Mouse (Mus musculus) frontal cortex, adult (tissue): ENCODE data around the gene Slfn5.
"Not testable (repeated sequence)": the region's sequence is repeated elsewhere in the genome, so short reads cannot be mapped to it uniquely, and the experiment has no call there.

Source experiments
- ATAC-seq: cut with Nextera tagmentation; 2 replicates; pipeline ENCODE4 v1.9.2; 2017; ENCODE audit warnings: mild to moderate bottlenecking, moderate library complexity, mixed read lengths; ENCODE audit not compliant: low TSS enrichment

Slfn5 gene

GRCm38 (mm10) chr11:82950736-82951481 is at the start of gene Slfn5:
Gene Slfn5, plus strand, starts transcription at chr11:82951349.
- ATAC-seq: no peak

DNA sequence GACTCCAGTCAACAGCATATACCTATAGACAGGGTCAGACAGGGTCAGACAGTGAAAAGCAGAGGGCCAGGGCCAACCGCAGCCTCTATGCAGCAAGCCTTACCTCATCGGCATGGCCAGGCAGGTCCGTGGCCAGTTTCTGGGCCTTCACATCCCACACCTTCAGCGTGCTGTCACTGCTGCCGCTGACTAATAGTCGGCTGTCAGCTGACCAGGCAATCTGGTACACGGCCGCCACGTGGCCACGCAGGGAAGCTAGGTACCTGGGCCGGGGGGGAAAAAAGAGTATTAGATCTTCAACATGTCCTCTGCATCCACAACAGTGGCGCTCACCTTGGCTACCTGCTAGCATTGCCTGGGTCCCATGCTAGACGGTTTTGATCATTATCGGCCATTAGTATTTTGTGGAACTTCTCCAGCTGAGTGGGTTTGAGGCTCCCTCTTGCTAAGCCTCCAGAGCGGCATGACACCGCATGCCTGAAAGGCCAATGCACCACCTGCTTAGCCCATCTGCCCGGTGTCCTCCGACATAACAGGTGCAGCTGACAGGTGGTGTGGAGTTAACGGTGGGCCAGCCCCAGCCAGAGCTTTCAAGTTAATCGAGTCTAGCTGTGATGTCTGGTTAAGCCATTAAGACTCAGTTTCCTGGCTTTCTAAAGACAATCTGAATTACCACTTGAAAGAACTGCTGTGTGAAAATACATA is 49.4 kb upstream of the Slfn5 start:
- no peak for ATAC-seq

GRCm38 (mm10) chr11:82904952-82905351 is 46.2 kb upstream of the Slfn5 start:
- ATAC-seq: no peak

DNA sequence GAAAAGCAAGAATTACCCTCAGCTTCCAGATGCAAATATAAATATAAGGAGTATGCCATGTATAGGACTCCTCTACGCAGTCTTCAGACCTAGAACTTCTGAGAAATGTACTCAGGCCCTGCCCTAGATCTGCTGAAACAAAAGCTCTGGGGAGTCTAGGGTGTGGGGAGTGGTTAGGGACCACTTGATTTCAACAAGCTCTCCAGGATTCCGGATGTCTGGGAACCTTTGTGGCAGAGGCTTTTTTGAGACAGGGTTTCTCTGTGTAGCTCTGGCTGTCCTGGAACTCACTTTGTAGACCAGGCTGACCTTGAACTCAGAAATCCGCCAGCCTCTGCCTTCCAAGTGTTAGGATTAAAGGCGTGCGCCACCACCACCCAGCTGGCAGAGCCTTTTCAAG is 45.3 kb upstream of the Slfn5 start:
- no peak for ATAC-seq

GRCm38 (mm10) chr11:82907651-82908607 is 43.2 kb upstream of the Slfn5 start, which contains the start of gene Nle1:
Gene Nle1, minus strand, starts transcription at chr11:82908411.
- ATAC-seq: peak; percentile 97

GRCm38 (mm10) chr11:82908608-82908989 is 42.5 kb upstream of the Slfn5 start:
- ATAC-seq: no peak

GRCm38 (mm10) chr11:82910250-82910649 is 40.9 kb upstream of the Slfn5 start, which contains the start of gene Unc45b:
Gene Unc45b, plus strand, starts transcription at chr11:82910550.
- ATAC-seq: no peak

DNA sequence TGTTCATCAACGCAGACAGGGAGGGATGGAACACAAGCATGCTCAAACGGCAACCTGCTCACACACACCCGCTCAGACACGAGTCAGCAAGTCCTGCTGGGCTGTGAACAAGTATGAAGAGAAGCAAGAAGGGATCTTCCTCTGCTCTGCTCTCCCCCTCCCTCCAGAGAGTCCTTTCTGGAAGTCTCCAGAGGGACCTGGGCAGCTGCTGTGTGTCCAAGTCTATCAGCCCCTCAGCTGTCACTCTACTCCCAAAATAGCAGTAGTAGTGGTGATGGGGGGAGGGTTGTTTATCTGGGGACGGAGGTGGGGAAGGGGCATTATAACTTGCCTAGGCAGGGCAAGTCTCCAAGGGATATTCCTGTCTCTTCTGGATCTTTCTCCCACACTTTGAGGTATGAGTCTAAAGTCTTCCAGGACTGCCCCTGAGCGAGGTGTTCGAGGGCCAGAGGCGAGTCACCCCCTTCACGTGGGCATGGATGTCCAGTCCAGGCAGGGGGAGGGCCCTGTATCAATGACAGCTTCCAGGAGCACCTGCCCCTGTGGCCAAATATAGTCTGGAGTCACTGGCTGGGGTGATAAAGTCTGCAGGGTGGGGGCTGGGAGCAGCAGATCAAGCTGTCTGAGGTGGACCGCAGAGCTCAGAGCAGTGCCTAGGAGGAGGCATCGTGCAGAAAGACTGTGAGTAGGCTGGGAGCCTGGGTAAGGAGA is 40.3 kb upstream of the Slfn5 start:
- ATAC-seq: no peak

GRCm38 (mm10) chr11:82914711-82915352 is 36.3 kb upstream of the Slfn5 start:
- ATAC-seq: peak; percentile 96

- ATAC-seq: no peak
Measured at GRCm38 (mm10) chr11:82920768-82921167, 30.4 kb upstream of the Slfn5 start.

- ATAC-seq: no peak
Measured at GRCm38 (mm10) chr11:82921691-82922090, 29.5 kb upstream of the Slfn5 start.

DNA sequence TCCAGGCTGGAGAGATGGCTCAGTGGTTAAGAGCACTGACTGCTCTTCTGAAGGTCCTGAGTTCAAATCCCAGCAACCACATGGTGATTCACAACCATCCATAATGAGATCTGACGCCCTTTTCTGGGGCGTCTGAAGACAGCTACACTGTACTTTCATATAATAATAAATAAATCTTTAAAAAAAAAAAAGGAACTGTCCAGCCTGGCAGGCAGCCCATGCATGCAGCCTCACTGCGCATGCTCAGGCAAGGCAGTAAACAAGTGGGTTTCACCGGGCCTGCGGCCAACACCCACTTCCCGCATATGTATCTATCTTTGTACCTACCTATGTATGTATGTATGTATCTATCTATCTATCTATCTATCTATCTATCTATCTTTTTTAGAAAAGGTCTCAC is 27.2 kb upstream of the Slfn5 start:
- not testable (repeated sequence) for ATAC-seq

DNA sequence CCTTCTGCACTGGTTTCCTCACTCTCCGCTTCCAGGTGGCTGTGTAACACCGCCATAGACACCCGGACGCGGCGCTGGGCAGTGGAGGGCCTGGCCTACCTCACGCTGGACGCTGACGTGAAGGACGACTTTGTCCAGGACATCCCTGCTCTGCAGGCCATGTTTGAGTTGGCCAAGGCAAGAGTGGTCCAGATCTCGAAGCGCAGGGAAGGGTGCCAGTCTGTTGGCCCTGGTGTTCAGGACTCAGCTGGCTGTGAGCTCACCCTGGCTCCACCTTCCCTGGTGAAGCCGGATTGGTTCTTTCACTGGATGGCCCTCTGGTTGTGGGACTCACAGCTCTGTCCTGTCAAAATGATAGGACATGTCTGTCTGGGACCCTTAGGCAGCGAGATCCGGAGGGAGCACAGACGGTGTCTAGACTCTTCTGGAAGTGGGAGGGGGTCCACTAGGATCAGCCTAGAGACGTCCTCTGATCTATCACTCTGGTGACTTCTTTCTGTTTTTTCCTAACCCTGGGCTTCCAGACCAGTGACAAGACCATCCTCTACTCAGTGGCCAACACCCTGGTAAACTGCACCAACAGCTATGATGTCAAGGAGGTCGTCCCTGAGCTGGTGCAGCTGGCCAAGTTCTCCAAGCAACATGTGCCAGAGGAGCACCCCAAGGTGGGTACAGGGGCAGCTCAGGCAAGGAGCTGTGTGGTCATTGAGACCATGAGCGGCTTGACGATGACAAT is 22.1 kb upstream of the Slfn5 start:
- no peak for ATAC-seq

DNA sequence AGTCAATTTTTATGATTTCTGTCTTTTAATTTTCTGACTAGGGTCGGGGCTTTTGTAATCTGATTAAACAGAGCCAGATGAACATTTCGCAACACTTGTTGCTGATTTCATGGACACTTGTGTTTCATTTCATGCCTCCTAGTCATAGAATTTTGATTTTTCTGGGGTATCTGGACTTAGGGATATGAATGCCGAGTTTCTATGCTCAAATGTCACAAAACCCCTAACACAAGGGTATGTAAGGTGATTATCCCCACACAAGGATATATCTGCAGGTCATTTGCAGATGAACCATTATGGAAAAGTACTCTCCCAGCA is 21.6 kb upstream of the Slfn5 start:
- ATAC-seq: no peak

DNA sequence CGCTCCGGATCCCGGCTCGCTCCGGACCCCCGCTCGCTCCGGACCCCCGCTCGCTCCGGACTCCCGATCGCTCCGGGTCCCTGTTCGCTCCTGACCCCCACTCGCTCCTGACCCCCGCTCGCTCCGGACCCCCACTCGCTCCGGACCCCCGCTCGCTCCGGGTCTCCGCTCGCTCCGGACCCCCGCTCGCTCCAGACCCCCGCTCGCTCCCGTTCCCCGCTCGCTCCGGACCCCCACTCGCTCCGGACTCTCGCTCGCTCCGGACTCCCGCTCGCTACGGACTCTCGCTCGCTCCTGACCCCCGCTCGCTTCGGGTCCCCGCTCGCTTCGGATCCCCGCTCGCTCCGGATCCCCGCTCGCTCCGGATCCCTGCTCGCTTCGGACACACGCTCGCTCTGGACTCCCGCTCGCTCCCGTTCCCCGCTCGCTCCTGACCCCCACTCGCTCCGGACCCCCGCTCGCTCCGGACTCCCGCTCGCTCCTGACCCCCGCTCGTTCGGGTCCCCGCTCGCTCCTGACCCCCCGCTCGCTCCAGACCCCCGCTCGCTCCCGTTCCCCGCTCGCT is 20.7 kb upstream of the Slfn5 start:
- ATAC-seq: not testable (repeated sequence)

DNA sequence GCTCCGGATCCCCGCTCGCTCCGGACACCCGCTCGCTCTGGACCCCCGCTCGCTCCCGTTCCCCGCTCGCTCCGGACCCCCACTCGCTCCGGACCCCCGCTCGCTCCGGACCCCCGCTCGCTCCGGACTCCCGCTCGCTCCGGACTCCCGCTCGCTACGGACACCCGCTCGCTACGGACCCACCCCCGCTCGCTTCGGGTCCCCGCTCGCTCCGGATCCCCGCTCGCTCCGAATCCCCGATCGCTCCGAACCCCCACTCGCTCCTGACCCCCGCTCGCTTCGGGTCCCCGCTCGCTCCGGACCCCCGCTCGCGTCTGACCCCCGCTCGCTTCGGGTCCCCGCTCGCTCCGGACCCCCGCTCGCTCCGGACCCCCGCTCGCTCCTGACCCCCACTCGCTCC is 20.0 kb upstream of the Slfn5 start:
- not testable (repeated sequence) for ATAC-seq

DNA sequence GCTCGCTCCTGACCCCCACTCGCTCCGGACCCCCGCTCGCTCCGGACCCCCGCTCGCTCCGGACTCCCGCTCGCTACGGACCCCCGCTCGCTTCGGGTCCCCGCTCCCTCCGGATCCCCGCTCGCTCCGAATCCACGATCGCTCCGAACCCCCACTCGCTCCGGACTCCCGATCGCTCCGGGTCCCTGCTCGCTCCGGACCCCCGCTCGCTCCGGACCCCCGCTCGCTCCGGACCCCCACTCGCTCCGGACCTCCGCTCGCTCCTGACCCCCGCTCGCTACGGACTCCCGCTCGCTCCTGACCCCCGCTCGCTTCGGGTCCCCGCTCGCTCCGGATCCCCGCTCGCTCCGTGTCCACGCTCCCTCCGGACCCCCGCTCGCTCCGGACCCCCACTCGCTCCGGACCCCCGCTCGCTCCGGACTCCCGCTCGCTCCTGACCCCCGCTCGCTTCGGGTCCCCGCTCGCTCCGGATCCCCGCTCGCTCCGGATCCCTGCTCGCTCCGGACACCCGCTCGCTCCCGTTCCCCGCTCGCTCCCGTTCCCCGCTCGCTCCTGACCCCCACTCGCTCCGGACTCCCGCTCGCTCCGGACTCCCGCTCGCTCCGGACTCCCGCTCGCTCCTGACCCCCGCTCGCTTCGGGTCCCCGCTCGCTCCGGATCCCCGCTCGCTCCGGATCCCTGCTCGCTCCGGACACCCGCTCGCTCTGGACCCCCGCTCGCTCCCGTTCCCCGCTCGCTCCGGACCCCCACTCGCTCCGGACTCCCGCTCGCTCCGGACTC is 19.3 kb upstream of the Slfn5 start:
- not testable (repeated sequence) for ATAC-seq

DNA sequence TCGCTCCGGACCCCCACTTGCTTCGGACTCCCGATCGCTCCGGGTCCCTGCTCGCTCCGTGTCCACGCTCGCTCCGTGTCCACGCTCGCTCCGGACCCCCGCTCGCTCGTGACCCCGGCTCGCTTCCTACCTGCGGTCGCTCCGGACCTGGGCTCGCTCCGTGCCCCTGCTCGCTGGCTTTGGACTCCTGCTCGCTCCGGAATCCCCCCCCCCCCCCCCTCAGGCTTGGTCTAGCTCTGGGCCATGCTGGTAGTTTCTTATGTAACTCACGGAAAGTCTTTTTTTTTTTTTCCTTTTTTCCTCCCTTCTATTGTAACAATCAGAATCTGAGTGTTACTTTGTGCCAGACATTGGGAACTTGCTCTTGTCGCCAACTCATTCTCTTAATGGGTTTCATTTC is 18.0 kb upstream of the Slfn5 start:
- no peak for ATAC-seq

GRCm38 (mm10) chr11:82943336-82943735 is 7.8 kb upstream of the Slfn5 start:
- no peak for ATAC-seq
